Mouse (Mus musculus): ENCODE measurements around the gene Dlx2. TPM values are rescaled to one million over a fixed set of nuclear protein-coding genes. Genes with fewer than 3 reads are reported as not detected.
A peak's percentile ranks its signal among the peaks of the same experiment; 100 is the strongest.

The Dlx2 gene
- polyA plus RNA-seq, 1 experiment from 2014 or later: not detected

DNA sequence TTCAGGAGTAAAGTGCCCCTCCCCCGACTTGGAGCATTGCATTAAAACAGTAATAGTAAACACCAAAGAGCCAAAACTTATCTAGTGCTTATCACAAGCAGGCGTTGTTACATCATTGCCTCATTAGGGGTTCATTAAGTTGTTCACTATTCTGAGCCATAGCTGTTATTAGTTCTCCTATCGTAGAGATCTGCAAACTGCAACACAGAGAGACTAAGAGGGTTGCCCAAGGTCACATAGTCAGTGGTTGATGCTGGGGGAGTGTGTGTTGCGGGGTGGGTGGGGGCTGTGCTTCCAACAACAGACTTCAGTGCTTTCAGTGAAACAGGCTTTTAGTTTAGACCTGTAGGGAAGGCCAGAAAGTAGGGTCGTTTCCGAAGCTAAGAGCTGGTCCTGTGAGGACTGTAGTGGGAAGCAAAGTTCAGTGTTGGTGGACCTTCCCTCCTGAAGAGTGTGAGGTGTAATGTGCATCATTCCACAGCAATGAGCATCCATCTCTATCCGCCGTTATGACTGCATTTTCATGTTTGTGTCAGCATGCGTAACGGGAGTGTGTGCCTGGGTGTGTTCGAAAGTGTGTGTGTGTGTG, 4.2 kb downstream of the Dlx2 start:
- 0 out of 2 replicates have a peak overlapping the region, but pooled peaks have one; percentile 14 for H3K4me3 ChIP-seq (ENCODE audit: low read depth, low read length)
- H3K27ac ChIP-seq (ENCODE audit: low read length): no peak overlapping the region
- DNase-seq (ENCODE audit: low spot score) (peak; percentile 4), ATAC-seq (no peak)
- WGBS: 9% methylated on average over 10 of the region's 11 CpGs
- no peaks in the 10 kb centered on the region for H3K9me3 ChIP-seq (ENCODE audit: low read length)
- H3K4me2 ChIP-seq (replicated peaks; ENCODE audit: low read depth, low read length): no peak overlapping the region; the same call in 1 of the 2 replicates
- peaks cover 94% of the 10 kb centered on the region for H3K27me3 ChIP-seq (replicated peaks; ENCODE audit: insufficient read depth, low read length)
- TF ChIP-seq CTCF (IDR thresholded peaks at IDR 0.05): no peak
- TF ChIP-seq EP300 (IDR thresholded peaks at IDR 0.05): no peak
- no peaks in the 10 kb centered on the region for H3K36me3 ChIP-seq (ENCODE audit: insufficient read depth, low read length)
- no peak overlapping the region for H3K9ac ChIP-seq (replicated peaks; ENCODE audit: low read depth)
- peaks cover 11% of the 10 kb centered on the region for H3K4me1 ChIP-seq (ENCODE audit: insufficient read depth, low read depth, low read length)

DNA sequence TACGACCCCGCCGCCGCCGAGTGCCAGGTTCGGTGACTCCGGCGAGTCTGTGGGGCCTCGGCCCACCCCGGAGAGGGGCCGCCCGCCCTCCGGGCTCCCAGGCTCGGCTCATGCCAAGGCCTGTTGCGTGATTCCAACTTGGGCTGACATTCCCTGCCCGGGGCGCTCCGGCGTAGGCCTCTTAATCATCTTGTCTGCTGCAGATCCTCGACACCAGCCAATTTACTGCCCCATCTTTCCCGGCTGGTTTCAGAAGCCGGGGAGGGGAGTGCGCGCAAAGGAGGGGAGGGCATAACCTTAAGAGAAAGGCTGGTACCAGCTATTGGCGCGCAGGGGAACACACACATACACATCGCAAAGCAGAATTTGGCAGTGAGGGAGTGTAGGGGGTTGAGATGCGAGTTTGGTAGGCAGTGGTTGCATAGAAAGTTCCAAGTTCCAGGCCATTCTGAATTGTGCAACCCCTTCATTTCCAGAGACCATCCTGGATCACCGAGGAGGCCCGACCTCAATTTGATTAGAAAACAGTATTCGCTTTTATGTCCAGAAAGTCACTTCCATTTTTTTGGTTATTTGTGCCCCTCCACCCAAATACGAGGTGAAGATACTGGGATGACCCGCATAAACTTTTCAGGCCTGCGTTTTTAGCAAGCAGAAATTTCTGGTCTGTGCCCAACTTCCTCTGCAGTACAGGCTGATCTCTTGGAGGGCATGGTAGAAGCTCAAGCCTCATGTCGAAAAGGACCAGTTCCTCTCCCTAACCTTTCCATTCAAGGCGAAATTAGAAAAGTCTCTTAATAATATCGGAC, 4.9 kb downstream of the Dlx2 start:
- H3K9ac ChIP-seq (replicated peaks; ENCODE audit: low read depth): no peak overlapping the region
- H3K36me3 ChIP-seq (ENCODE audit: insufficient read depth, low read length): no peaks in the 10 kb centered on the region
- ATAC-seq (no peak), DNase-seq (ENCODE audit: low spot score) (peak; percentile 4)
- H3K4me1 ChIP-seq (ENCODE audit: insufficient read depth, low read depth, low read length): peaks cover 11% of the 10 kb centered on the region
- peak overlapping the region; percentile 25; the same call in 1 of the 2 replicates for H3K4me2 ChIP-seq (replicated peaks; ENCODE audit: low read depth, low read length)
- peaks cover 94% of the 10 kb centered on the region for H3K27me3 ChIP-seq (replicated peaks; ENCODE audit: insufficient read depth, low read length)
- TF ChIP-seq EP300 (IDR thresholded peaks at IDR 0.05) (no peak), CTCF (IDR thresholded peaks at IDR 0.05) (no peak)
- H3K9me3 ChIP-seq (ENCODE audit: low read length): no peaks in the 10 kb centered on the region
- H3K27ac ChIP-seq (ENCODE audit: low read length): no peak overlapping the region
- 3% methylated on average over 36 of the region's 37 CpGs for WGBS
- peak overlapping the region; percentile 2 for H3K4me3 ChIP-seq (ENCODE audit: low read depth, low read length)

DNA sequence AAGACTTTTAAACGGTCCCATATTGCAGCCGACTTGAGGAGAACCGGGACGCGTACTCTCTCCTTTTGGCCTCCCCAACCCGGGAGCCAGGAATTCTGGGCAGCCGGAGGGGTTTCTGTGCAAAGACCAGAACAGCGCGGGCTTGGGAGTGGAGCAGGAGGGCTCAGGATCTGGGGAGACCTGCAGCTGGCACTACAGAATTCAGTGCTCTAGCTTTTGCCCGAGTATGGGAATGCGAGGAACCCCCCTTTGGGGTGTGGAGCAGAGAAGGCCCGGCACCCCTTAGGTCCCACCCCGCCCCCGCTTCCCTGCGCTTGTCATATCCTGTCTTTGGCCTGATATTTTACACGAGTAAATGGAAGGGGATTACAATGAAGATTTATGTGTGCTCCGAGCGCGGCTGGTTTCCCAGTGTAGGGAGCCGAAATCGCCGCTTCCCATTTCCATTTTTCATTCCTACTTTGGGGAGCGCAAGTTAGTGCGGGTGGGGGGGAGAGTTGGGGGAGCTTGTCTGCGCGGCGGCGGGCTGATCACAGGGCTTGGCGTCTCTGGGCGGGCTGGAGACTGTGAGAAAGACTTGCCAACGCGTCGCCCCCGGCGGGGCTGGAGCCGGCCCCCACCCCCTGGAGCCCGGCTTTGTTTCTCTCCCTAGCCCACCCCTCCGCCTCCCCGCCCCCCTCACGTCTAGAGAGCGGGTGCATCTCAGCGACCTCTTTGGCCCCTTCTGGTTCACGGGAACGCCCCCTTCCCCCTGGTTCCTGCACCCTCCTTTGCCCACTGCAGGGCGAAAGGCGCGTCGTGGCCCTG, 5.7 kb downstream of the Dlx2 start:
- no peaks in the 10 kb centered on the region for H3K36me3 ChIP-seq (ENCODE audit: insufficient read depth, low read length)
- no peak overlapping the region for H3K27ac ChIP-seq (ENCODE audit: low read length)
- no peak for TF ChIP-seq CTCF (IDR thresholded peaks at IDR 0.05)
- no peak for TF ChIP-seq EP300 (IDR thresholded peaks at IDR 0.05)
- DNase-seq (ENCODE audit: low spot score) (peak; percentile 4), ATAC-seq (no peak)
- peaks cover 94% of the 10 kb centered on the region for H3K27me3 ChIP-seq (replicated peaks; ENCODE audit: insufficient read depth, low read length)
- H3K4me2 ChIP-seq (replicated peaks; ENCODE audit: low read depth, low read length): peak overlapping the region; percentile 25
- H3K4me1 ChIP-seq (ENCODE audit: insufficient read depth, low read depth, low read length): peaks cover 4% of the 10 kb centered on the region; the same call in 1 of the 2 replicates
- H3K4me3 ChIP-seq (ENCODE audit: low read depth, low read length): peak overlapping the region; percentile 2
- H3K9me3 ChIP-seq (ENCODE audit: low read length): no peaks in the 10 kb centered on the region
- under 1% methylated on average over 48 of the region's 48 CpGs for WGBS
- H3K9ac ChIP-seq (replicated peaks; ENCODE audit: low read depth): no peak overlapping the region

DNA sequence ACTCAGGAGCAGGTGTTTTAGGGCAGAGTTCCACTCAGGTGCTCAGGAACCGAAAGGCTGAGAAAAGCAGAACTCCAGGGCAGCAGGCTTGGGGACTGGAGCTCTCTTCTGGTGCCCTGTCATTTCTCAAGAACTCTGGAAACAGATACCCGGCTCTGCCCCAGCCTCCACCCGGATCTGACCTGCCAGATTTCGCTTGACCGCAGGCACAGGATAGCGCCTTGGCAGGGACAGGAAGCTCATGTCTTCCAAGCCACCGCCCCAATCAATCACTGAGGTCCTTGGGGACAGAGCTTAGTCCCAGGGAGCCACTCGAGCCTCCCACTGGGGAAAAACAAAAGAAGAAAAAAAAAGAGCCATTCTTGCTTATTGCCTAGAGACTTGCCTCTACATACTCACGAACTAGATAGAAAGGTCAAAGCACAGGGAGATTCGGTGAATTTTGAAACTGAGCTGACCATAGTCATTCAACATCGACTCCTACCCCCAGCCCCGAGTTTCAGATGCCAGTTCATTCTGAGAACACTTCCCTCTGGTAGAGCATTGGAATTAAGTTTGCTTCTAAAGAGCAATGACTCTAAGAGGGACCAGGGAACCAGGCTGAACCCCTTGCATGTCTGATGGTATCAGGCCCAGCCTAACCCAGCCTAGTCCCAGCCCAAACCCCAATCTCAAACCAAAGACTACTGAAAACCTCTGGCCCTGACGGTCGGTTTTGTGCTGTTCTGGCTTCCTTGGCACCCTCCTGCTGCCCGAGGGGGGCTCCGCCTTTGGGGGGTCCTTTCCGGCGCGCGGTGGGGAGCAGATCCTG, 12.1 kb downstream of the Dlx2 start:
- 3% methylated on average over 20 of the region's 20 CpGs for WGBS
- no peak for DNase-seq (ENCODE audit: low spot score)
- no peak for TF ChIP-seq CTCF (IDR thresholded peaks at IDR 0.05)

DNA sequence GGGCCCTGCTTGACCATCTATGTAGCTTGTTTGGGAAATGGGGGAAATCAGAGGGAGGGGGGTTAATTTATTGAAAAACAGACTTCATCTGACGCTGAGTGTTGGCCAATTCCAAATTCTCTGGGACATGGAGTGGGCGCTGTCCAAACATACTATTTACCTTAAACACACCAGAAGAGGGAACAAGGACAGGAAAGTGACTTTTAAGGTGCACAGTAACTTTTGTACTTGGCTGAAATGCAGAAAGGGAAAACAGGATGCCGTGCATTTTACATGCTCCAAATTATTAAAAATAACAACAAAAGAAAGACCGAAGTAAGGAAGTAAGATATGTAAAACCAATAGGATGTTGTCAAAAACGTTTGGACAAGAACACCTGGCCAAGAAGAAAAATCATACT, 13.5 kb downstream of the Dlx2 start:
- DNase-seq (ENCODE audit: low spot score) (no peak), ATAC-seq (no peak)
- TF ChIP-seq CTCF (IDR thresholded peaks at IDR 0.05): no peak
- no peak for TF ChIP-seq EP300 (IDR thresholded peaks at IDR 0.05)
- H3K4me2 ChIP-seq (replicated peaks; ENCODE audit: low read depth, low read length): no peak overlapping the region
- no peak overlapping the region for H3K27ac ChIP-seq (ENCODE audit: low read length)
- no peaks in the 10 kb centered on the region for H3K9me3 ChIP-seq (ENCODE audit: low read length)
- H3K9ac ChIP-seq (replicated peaks; ENCODE audit: low read depth): no peak overlapping the region
- peaks cover 94% of the 10 kb centered on the region for H3K27me3 ChIP-seq (replicated peaks; ENCODE audit: insufficient read depth, low read length)
- H3K36me3 ChIP-seq (ENCODE audit: insufficient read depth, low read length): no peaks in the 10 kb centered on the region
- H3K4me1 ChIP-seq (ENCODE audit: insufficient read depth, low read depth, low read length): peaks cover 9% of the 10 kb centered on the region
- 7% methylated on average over 5 of the region's 5 CpGs for WGBS
- H3K4me3 ChIP-seq (ENCODE audit: low read depth, low read length): no peak overlapping the region

More for the DNA sequence above, 12.1 kb downstream of the Dlx2 start:
- ATAC-seq: no peak
- Histone ChIP-seq H3K9me3 (ENCODE audit: low read length) (no peaks in the 10 kb centered on the region), H3K27me3 (replicated peaks; ENCODE audit: insufficient read depth, low read length) (peaks cover 94% of the 10 kb centered on the region), H3K36me3 (ENCODE audit: insufficient read depth, low read length) (no peaks in the 10 kb centered on the region), H3K4me2 (replicated peaks; ENCODE audit: low read depth, low read length) (no peak overlapping the region), H3K4me1 (ENCODE audit: insufficient read depth, low read depth, low read length) (peaks cover 5% of the 10 kb centered on the region), H3K9ac (replicated peaks; ENCODE audit: low read depth) (no peak overlapping the region), H3K4me3 (ENCODE audit: low read depth, low read length) (no peak overlapping the region), H3K27ac (ENCODE audit: low read length) (no peak overlapping the region)
